Mouse (Mus musculus) ES-CJ7 (cell line): ENCODE measurements at regions not wholly inside any gene's neighbourhood (a gene's known extent, or its start where the extent isn't known, plus 50 kb on each side); places are given as distances from the start of the nearest gene placed in this dataset.

Experiments
- DNase-seq: peaks from one replicate; pipeline ENCODE4 v3.0.0; 2011; ENCODE audit warnings: low read depth, low spot score

DNA sequence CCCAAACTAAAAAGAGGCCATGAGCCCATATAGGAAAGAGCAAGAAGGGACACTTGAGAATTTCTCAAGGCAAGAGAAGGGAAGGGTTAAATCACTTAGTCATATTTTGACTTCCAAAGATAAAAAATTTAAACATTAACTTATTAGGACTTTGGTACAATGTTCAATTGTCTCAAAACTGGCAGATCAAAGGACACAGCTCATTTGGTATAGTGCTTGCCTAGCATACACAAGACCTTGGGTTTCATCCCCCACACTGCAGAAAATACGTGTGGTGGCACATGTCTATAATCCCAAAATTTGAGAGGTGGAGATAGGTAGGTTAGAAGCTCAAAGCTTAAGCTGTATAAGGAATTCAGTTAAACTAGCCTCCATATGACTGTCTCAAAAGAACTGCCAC lies 658.4 kb upstream of the Pfkp start:
- DNase-seq, result no peak

DNA sequence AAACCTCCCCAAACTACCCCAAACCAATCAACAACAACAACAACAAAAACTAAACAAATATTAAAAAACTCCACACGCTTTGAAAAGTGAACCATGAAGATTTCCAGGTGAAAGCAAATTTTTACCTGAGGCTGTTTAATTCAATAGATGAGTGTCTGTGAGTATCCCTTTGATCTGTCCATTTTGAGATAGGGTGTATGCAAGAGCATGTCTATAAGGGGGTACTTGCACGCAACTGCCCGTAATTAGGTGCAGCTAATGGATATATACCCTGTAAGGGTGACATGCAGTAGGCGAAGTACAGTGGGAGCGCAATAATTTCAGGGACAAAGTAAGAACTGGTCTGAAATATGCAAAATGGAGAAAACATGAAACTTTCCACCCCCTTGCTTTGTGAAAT lies 658.8 kb upstream of the Pfkp start:
- no peak for DNase-seq

- no peak for DNase-seq
Measured at GRCm38 (mm10) chr13:7313474-7313873, 664.9 kb upstream of the Pfkp start.

DNA sequence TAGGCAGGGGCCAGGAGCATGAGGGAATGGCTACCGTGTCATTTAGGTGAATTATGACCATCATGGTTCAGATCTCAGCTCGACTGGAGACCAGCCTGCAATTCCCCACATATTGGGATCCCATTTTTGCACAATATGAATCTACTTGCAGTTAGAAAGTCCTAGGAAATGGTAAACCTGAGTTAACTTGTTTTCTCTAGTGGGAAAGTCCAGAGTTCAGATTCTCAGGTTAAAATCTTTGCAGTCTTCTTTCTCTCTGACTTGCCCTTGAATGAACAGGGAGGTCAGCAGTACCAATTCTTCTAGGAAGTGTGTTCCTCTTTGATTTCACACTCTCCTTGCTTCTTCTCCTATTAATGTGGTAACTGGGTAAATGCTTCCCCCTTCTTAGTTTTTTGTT lies 681.6 kb upstream of the Pfkp start:
- DNase-seq, result no peak

- DNase-seq, result no peak
Measured at GRCm38 (mm10) chr13:7345760-7346159, 697.2 kb upstream of the Pfkp start.

GRCm38 (mm10) chr13:7348431-7348830 lies 699.9 kb upstream of the Pfkp start:
- no peak for DNase-seq

DNA sequence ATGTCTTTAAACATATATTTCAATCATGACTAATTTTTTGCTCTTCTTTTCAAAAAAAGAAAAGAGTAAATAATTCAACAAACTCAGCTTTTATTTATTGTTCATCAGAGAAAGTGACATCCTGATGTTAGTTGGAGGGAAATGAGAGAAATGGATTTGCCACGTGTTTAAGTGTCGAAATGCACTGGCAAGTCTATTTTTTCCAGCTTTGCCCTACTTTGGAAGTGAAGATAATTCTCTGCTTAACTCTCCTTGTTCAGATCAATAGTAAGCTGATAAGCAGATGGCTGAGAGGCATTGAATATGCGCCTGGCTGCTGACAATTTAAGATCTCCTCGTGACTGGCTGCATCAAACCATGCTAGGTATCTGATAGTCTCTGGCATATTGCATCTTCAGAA lies 704.4 kb upstream of the Pfkp start:
- no peak for DNase-seq

- no peak for DNase-seq
Measured at GRCm38 (mm10) chr13:7357071-7357470, 708.5 kb upstream of the Pfkp start.

- no peak for DNase-seq
Measured at GRCm38 (mm10) chr13:7373559-7373958, 725.0 kb upstream of the Pfkp start.

DNA sequence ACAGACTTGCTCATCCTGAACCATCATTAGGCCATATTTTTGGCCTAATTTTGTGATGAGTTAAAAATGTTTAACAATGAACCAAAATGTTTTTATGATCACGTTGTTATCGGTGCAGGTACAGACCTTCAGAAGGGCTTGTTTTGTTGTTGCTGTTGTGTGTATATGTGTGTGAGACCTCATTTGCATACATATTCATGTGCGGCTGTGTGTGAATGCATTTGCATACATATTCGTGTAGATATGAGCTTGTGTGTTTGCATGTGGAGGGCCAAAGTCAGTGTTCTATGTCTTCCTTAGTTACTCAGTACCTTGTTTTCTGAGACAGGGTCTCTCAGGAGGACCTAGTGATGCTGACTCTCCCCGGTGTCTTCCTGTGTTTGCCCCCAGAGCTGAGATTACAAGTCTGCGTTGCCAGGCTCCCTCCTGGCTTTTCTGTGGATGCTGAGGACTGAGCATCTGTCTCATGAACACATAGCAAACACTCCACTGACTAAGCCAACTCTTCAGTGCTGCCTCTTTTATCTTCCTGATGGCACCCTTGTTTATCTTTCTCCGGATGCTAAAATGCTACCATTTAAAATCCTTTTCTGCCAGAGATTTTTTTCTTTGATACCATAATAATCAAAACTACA lies 726.5 kb upstream of the Pfkp start:
- no peak for DNase-seq

DNA sequence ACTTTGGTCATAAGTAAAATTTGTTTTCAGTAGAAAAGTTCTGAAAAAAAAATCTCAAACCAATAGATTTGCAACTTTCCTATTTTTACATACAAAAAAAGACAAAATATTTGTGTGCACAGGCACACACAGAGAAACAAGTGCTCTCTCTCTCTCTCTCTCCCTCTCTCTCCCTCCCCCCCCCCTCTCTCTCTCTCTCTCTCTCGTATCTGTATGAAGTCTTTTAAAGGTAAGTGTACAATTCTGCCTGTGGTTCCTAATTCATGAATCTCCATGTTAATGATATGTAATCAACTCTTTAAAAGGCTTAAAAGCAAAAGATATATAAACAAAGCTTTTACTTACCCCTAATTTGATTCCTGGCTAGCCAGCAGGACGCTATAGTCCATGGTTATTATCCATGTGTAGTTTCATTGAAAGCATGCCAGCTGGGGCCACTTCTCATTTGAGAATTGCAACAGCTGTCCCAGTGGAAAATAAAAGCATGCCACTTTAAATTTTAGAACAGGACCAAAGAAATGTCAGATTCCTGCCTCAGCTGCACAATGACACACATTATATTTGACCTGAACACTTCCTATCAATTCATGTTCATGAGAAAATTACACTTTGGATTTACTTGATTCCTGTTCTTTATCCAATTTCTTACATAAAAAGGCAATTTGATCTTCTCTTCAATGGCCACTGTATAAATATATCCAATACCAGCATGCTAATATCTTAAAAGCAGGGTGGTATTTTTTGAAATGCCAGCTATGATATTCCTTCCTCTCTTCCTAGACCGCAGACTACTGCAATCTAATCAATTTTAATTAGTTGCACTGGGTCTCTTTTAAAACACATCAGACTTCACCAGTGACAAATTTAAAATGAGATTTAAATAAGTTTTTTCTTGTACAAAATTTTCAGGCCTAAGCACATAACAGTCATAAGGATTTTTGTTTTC lies 766.0 kb upstream of the Pfkp start:
- DNase-seq, result no peak

- peak; percentile 39 for DNase-seq
Measured at GRCm38 (mm10) chr13:7427750-7428149, 774.9 kb upstream of the Adarb2 start.

DNA sequence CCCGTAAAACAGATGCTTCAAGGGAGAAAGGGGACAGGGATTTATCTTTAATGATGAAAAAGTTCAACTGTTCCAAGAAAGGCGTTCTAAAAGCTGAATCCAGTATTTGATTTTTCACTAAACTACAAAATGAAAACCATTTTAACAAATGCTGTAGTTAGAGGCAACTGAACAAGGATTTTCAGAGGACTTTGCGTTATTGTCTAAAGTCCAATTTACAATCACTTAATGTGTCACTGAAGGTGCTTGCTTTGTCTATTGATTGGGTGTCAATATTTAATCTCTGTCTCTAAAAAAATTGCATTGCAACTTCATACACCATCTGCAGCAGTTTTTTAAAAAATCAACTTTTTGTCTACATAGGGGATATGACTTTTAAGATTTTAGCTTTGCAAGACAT lies 773.4 kb upstream of the Adarb2 start:
- DNase-seq, result no peak

GRCm38 (mm10) chr13:7451434-7452002 lies 751.1 kb upstream of the Adarb2 start:
- peak; percentile 16 for DNase-seq

GRCm38 (mm10) chr13:7475661-7476060 lies 727.0 kb upstream of the Adarb2 start:
- no peak for DNase-seq

DNA sequence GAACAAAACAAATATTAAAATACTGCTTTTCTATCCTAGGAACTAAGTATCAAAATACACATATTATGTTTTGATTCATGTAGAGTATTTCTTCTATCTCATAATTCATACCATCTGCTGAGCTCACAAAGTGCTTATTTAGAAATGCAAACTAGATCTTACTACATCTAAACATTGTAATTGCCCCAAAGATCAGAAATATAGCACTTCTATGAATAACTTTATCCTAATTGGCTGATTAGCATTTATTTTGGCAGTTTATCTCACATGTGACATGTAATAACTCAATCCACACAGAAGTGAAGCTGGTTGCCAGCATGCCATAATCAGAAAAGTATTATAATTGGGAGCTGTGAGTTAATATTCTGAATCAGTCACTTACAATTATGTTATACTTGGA lies 684.6 kb upstream of the Adarb2 start:
- no peak for DNase-seq

DNA sequence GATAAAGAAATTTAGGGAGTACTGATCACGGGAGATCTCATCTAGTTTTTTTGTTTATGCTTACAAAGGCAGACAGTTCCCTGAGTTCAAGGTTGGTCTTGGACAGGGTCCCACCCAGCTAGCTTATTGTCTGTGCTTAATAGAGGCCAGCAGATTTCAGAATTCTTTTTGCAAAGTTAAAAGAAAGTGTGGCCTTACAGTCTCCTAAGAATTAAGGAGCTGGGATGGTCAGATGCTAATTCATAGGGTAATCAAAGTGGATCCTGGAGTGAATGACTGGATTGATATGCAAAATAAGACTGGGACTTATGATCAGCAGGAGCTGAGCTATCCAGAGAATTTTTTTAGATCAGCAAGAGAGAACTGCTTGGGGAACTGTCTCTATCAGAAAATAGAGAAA lies 678.2 kb upstream of the Adarb2 start:
- peak; percentile 51 for DNase-seq

DNA sequence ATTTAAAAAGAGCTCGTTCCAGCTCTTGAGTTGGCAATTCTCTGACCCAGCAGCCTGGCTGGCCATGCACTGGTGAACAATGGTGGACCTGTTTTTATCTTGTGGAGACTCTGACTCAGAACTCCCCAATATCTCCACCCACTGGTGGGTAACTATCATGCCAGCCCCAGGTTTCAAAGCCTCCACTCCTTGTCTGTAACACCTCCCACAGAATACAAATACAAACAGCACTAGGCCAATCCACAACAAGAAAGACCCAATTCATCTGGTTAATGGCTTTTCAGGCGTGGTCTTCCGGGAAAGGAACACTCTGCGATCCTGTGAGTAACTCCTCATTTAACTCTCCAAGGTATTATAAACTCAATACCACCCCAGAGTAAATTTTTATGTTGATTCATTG lies 663.8 kb upstream of the Adarb2 start:
- DNase-seq, result peak; percentile 74

- DNase-seq, result no peak
Measured at GRCm38 (mm10) chr13:7584022-7584421, 618.6 kb upstream of the Adarb2 start.
